Mouse (Mus musculus) ES-E14 (cell line): ENCODE results near the gene Bricd5.
A peak's percentile ranks its signal among the peaks of the same experiment; 100 is the strongest.

Experiments used
- CHD2 ChIP-seq: IDR thresholded peaks from 2 replicates; pipeline ENCODE4 v1.6.1; 2014; ENCODE audit warnings: mild to moderate bottlenecking, low read depth, low read length, inconsistent platforms
- HCFC1 ChIP-seq: IDR thresholded peaks from 2 replicates; pipeline ENCODE4 v1.6.1; 2012; ENCODE audit warnings: low read length, inconsistent platforms, borderline replicate concordance; ENCODE audit not compliant: insufficient read depth
- ZNF384 ChIP-seq: IDR thresholded peaks from 2 replicates; pipeline ENCODE4 v1.6.1; 2012; ENCODE audit warnings: low read depth, low read length, inconsistent platforms

GRCm38 (mm10) chr17:24454756-24455522, 18.7 kb upstream of the Bricd5 start:
- TF ChIP-seq ZNF384 (no peak), CHD2 (no peak), HCFC1 (peak; percentile 1; the same call in 1 of the 2 replicates)
